Comparison of ENCODE assay signal across 9 mouse cellular contexts in genomic region chr1:45627840-45628239, GRCm38 (mm10).
A peak's percentile ranks its signal among the peaks of the same experiment; 100 is the strongest.
DNase-seq lines count a peak whose midpoint lies in the region; ATAC-seq and TF ChIP-seq lines count a peak whose summit lies in the region.
"Had no signal": no experiment of that assay in that cellular context is flagged by ENCODE, and none has a peak within 500 bp of the region (broad histone marks: within the 10 kb centered on the region; RNA-seq: fewer than 3 reads in every experiment).

No protein-coding gene starts in this region.

- 13% methylated on average over 2 of the region's 2 CpGs for WGBS in liver, embryonic 14.5 days (ENCODE audit: insufficient replicate concordance)
- 11% methylated on average over 2 of the region's 2 CpGs for WGBS in embryonic facial prominence, embryonic 14.5 days

- H3K27me3 ChIP-seq in liver, embryonic 14.5 days (ENCODE audit: control insufficient read depth, insufficient read depth, low read length): no peaks in the 10 kb centered on the region
- H3K27me3 ChIP-seq in embryonic facial prominence, embryonic 14.5 days (replicated peaks; ENCODE audit: control insufficient read depth, insufficient read depth, low read length): no peaks in the 10 kb centered on the region
- H3K27me3 ChIP-seq: embryonic facial prominence, embryonic 13.5 days had no signal

- peak; percentile 32; the same call in 1 of the 2 replicates for TF ChIP-seq CTCF in liver, embryonic 14.5 days (IDR thresholded peaks at IDR 0.05; ENCODE audit: low read depth)

- H3K9ac ChIP-seq in liver, embryonic 14.5 days (replicated peaks): no peak overlapping the region
- no peak overlapping the region for H3K9ac ChIP-seq in embryonic facial prominence, embryonic 14.5 days (ENCODE audit: low read depth, low read length)
- H3K9ac ChIP-seq: embryonic facial prominence, embryonic 13.5 days had no signal

- TF ChIP-seq EP300 in liver, embryonic 14.5 days (IDR thresholded peaks at IDR 0.05; ENCODE audit: low read depth): no peak

- H3K27ac ChIP-seq in liver, embryonic 14.5 days: no peak overlapping the region
- no peak overlapping the region for H3K27ac ChIP-seq in embryonic facial prominence, embryonic 14.5 days (replicated peaks; ENCODE audit: low read depth, low read length)
- H3K27ac ChIP-seq: embryonic facial prominence, embryonic 13.5 days had no signal

- H3K4me2 ChIP-seq in liver, embryonic 14.5 days (ENCODE audit: low read depth): no peak overlapping the region
- no peak overlapping the region for H3K4me2 ChIP-seq in embryonic facial prominence, embryonic 14.5 days (ENCODE audit: low read depth, low read length)
- H3K4me2 ChIP-seq: embryonic facial prominence, embryonic 13.5 days had no signal

- no peak overlapping the region for H3K4me3 ChIP-seq in liver, embryonic 14.5 days (ENCODE audit: insufficient read depth in 1 of 2, low read depth in 2 of 2, low read length in 2 of 2)
- no peak overlapping the region for H3K4me3 ChIP-seq in embryonic facial prominence, embryonic 14.5 days (ENCODE audit: low read depth, low read length)
- H3K4me3 ChIP-seq: embryonic facial prominence, embryonic 13.5 days had no signal

- no peaks in the 10 kb centered on the region for H3K4me1 ChIP-seq in liver, embryonic 14.5 days (replicated peaks; ENCODE audit: control insufficient read depth in 2 of 2, insufficient read depth in 2 of 2, low read length in 1 of 2)
- no peaks in the 10 kb centered on the region for H3K4me1 ChIP-seq in embryonic facial prominence, embryonic 14.5 days (ENCODE audit: control insufficient read depth, insufficient read depth, low read length)
- H3K4me1 ChIP-seq: embryonic facial prominence, embryonic 13.5 days had no signal

- DNase-seq in liver, embryonic 14.5 days (ENCODE audit: low read depth in 3 of 3, low spot score in 3 of 3): no peak
- DNase-seq in liver: no peak
- DNase-seq in ZHBTc4 (ENCODE audit: low read depth, low spot score): peak; percentile 51
- peak; percentile 84 for DNase-seq in embryonic facial prominence, embryonic 14.5 days (ENCODE audit: low spot score)
- DNase-seq in kidney, adult 8-10 months: peak; percentile 18 to 19
- DNase-seq in lung, postnatal 4 days: peak; percentile 33 to 56
- DNase-seq in thymus, postnatal 14 days: no peak

- no peaks in the 10 kb centered on the region for H3K36me3 ChIP-seq in liver, embryonic 14.5 days (replicated peaks; ENCODE audit: control insufficient read depth, insufficient read depth, low read depth)
- H3K36me3 ChIP-seq in embryonic facial prominence, embryonic 14.5 days (ENCODE audit: control insufficient read depth, insufficient read depth, low read length): no peaks in the 10 kb centered on the region
- H3K36me3 ChIP-seq: embryonic facial prominence, embryonic 13.5 days had no signal

- no peaks in the 10 kb centered on the region for H3K9me3 ChIP-seq in liver, embryonic 14.5 days (ENCODE audit: control insufficient read depth, low read length)
- H3K9me3 ChIP-seq in embryonic facial prominence, embryonic 14.5 days (ENCODE audit: control insufficient read depth, low read length): peaks cover 9% of the 10 kb centered on the region; the same call in 1 of the 2 replicates

- ATAC-seq in liver, embryonic 14.5 days (ENCODE audit: insufficient read depth): no peak
- peak; percentile 41; the same call in 1 of the 2 replicates for ATAC-seq in embryonic facial prominence, embryonic 14.5 days (ENCODE audit: low read depth)
- ATAC-seq in CD4-positive, CD25-positive, alpha-beta regulatory T cell, adult 4 months: no peak

Comparison
In these comparisons a context has a peak if more than half of its experiments do, and no peak if none do; other contexts are left out.
1. DNase-seq: peak in ZHBTc4 (single experiment), embryonic facial prominence, embryonic 14.5 days (single experiment), kidney, adult 8-10 months (2 of 2) and lung, postnatal 4 days (2 of 2); none in liver, embryonic 14.5 days (0 of 3), liver (single experiment) and thymus, postnatal 14 days (single experiment).